Mouse (Mus musculus) heart, postnatal 36 days (tissue): ENCODE data around the gene Sstr2. TPM values are rescaled to one million over a fixed set of nuclear protein-coding genes. Genes with fewer than 3 reads are reported as not detected.

Experiments used
- DNase-seq, 2 experiments: peaks; one replicate each; pipeline ENCODE4 v3.0.0; 2021 to 2022
- intact Hi-C: fragments of 180-260 bp; cut with DNase I; formaldehyde crosslinking; loops from one replicate; pipeline ENCODE4 v1.15.1; 2025
- total RNA-seq, 2 experiments: library from RNA; stranded (reverse); gene quantifications; 2 replicates each; pipeline ENCODE4 v1.2.3; 2021

The Sstr2 gene
- total RNA-seq, 2 experiments from 2014 or later = not detected

DNA sequence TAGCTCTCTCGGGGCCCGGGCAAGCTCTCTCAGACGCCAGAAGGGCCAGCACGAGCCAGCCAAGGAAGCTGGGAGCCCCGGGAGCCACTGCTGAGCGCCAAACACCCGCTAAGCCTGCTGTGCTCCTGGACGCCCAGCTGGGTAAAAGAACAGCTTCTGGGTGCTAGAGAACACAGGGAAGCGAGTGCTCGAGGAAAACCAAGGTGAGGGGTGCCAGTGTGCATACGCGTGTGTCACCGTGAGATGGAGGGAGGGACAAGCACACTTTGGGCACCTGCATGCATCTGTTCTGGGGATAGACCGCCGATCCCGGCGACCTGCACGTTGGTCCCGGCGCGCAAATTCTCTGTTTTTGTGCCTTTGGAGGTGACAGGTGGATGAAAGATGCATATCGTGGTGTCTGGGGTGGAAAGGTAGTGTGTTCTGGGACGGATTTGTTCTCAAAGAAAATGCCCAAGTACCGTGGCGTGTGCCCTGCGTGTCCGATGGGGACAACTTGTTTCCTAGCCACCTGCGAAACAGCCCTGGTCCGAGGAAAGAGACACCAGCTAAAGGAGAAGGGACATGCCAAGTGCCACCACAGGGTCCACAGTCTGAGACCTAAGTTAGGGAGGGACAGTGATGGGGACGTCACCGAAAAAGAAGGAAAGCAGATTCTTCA is 408 bp downstream of the Sstr2 start:
- DNase-seq = no peak
- intact Hi-C loops = loop anchor here (5.0 kb wide), 1 partner anchor 442 kb away; no protein-coding TSS in a partner anchor

DNA sequence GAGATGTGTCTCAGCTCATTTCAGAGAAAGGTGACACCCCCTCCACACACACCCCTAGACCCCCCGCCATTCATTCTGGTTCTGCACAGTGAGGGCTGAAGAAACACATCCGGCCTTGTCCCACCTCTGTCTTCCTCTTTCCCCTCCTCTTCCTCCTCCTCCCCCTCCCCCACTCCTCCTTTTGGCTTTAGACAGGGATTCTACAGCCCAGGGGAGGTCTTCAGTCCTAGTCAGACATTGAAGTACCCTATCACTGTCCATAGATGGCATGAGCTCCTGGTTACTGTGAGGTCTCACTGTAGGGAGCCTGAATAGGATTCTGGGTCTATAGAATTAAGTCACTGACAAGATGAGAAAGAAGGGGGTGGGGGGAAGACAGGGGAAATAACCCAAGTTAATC is 1.9 kb downstream of the Sstr2 start:
- DNase-seq = no peak
- intact Hi-C loops = no loop called here

DNA sequence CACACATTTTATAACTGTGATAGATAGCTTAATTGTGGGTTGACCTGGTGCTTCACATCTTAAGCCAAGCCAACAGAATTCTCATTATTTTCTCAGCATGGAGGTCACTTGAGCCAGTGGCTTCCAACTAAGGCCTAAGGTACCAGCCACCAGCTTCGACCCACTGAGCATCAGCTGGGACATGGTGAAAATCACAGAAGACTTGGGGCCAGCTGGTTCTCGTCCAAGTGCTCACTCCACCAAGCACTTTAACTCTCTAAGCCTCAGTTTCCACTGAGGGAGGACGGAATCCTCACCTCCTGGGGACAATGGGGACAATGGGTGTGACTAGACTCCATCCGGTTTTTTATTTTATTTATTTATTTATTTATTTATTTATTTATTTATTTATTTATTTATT is 2.9 kb downstream of the Sstr2 start:
- intact Hi-C loops = no loop called here
- DNase-seq = no peak

DNA sequence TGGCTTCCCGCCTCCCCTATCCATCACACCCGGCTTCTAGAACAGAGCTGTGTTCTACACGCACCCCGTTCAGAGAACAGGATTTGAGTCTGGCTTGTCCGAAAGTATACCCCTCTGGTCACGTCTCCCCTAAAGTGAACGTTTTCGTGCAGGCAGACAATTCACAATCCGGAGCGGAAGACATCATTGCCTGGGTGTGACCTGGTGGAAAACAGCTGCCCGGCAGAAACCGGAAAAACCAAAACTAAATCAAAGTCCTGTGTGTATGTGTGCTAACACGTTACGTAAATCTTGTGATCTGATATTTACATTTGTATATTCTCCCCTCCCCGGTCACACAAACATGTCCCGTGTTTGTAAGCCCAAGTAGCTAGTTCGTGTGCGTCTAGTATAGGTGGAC is 6.3 kb downstream of the Sstr2 start:
- no peak for DNase-seq
- intact Hi-C loops = no loop called here

DNA sequence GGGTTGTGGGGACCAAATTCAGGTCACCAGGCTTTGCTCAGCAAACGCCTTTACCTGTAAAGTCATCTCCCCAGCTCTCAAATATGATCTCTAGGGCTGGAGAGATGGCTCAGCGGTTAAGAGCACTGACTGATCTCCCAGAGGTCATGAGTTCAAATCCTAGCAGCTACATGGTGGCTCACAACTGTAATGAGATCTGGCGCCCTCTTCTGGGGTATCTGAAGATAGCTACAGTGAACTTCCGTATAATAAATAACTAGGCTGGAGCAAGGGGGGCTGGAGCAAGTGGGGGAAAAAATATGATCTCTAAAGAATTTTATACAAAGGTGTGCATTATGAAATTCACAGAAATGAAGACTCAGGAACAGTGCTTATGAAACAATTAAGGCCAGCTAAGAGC is 8.6 kb downstream of the Sstr2 start:
- no peak for DNase-seq
- intact Hi-C loops = no loop called here

DNA sequence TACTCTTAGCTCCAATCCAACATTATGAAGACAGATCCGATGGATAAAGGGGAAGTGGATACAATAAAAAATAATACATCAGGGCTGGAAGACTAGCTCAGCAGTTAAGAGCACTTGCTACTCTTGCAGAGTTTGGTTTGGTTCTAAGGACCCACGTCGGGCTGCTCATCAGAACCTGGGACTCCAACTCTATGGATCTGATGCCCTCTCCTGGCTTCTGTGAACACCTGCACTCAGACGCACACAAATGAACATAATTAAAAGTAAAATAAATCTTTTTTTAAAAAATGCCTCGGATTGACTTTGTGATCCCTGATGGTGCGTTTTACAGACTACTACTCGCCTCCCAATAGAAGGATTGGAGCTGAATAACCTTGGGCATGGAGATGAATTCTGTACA is 11.5 kb downstream of the Sstr2 start:
- intact Hi-C loops = loop anchor here (2.0 kb wide), 1 partner anchor 334 kb away; no protein-coding TSS in a partner anchor
- DNase-seq = no peak

- DNase-seq = no peak
- intact Hi-C loops = loop anchor here (2.0 kb wide), 1 partner anchor 335 kb away; no protein-coding TSS in a partner anchor
These were observed 12.2 kb downstream of the Sstr2 start for GRCm38 (mm10) chr11:113631302-113631701.

DNA sequence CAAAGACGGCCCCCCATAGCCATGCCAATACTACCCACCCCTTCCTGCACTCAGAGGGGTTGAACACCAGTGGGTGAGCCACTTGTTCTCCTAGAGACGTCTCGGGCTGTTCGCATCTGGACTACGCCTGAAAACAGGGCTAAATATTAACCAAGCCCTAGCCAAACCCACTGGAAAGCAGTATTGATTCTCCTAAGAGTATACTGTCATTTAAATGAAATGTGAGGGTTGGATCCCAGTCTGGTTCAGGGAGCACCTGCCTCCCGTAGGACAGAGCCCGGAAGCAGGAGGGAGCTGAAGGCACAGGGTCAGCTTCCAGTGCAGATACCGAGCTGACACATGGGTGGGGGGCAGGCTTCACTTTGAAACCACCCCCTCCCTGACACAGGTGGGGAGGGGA is 12.7 kb downstream of the Sstr2 start:
- intact Hi-C loops = loop anchor here (2.0 kb wide), 1 partner anchor 335 kb away; no protein-coding TSS in a partner anchor
- DNase-seq = no peak

- intact Hi-C loops = no loop called here
- DNase-seq = no peak
These were observed 13.2 kb downstream of the Sstr2 start for GRCm38 (mm10) chr11:113632303-113632702.

- intact Hi-C loops = no loop called here
These were observed 14.3 kb downstream of the Sstr2 start for GRCm38 (mm10) chr11:113633398-113633797.

DNA sequence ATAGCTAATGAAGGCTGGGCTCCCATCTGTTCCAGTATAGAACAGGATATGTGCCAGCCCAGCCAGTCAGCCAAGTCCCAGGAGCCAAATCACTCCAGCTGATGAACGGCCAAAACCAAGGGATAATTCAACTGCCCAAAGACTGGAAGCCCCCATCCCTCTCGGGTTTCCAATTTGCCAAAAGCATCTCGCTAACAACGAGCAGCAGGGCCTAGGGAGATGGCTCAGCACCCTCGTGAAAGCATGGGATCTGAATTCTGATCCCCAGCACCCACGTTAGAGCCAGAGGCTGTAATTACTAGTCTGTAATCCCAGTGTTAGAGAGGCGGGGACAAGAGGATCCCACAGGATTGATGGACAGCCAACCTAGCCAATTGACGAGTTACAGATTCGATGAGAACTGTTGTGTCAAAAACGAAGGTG is 15.6 kb downstream of the Sstr2 start:
- DNase-seq = no peak

More at GRCm38 (mm10) chr11:113633398-113633797, 14.3 kb downstream of the Sstr2 start:
- no peak for DNase-seq

GRCm38 (mm10) chr11:113638680-113639079 is 19.5 kb downstream of the Sstr2 start:
- no peak for DNase-seq
- intact Hi-C loops = no loop called here

More for the DNA sequence above, 15.6 kb downstream of the Sstr2 start:
- intact Hi-C loops = no loop called here

DNA sequence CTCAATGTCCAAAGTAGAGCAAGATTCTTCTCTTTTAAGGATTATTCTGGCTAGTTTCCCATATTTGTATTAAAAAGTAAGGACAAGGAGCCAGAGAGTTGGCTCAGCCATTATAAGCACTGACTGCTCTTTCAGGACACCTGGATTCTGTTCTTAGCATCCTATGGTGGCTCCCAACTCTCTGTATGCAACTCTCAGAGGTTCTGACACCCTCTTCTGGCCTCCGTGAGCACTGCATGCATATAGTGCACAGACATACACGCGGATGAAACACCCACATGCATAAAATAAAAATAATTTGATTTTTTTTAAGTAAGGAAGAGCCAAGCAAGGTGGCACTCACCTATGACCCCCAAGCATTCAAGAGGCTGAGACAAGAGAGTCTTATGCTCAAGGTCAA is 26.0 kb downstream of the Sstr2 start:
- intact Hi-C loops = no loop called here
- no peak for DNase-seq

GRCm38 (mm10) chr11:113648152-113648551 is 29.0 kb downstream of the Sstr2 start:
- peak; percentile 83 to 88 for DNase-seq
- intact Hi-C loops = loop anchor here (1.0 to 2.0 kb wide), 2 partner anchors 37 to 163 kb away; partner anchors contain the start of genes D11Wsu47e and Fam104a

GRCm38 (mm10) chr11:113648690-113649352 is 29.7 kb downstream of the Sstr2 start, which contains the start of gene Cog1:
Gene Cog1 (plus strand): TSS chr11:113649169.
- peak in 1 of 2 experiments; percentile 25 for DNase-seq
- intact Hi-C loops = loop anchor here (1.0 to 2.0 kb wide), 3 partner anchors 36 to 162 kb away; partner anchors contain the start of genes Cdc42ep4, D11Wsu47e and Fam104a

- intact Hi-C loops = loop anchor here (1.0 to 2.0 kb wide), 2 partner anchors 35 to 102 kb away; partner anchors contain the start of genes Cdc42ep4, D11Wsu47e and Fam104a
- DNase-seq = peak; percentile 71 to 79
These were observed 30.4 kb downstream of the Sstr2 start, which contains the start of gene Slc39a11 for GRCm38 (mm10) chr11:113649353-113650210. Gene Slc39a11 (minus strand): TSS chr11:113650079.

DNA sequence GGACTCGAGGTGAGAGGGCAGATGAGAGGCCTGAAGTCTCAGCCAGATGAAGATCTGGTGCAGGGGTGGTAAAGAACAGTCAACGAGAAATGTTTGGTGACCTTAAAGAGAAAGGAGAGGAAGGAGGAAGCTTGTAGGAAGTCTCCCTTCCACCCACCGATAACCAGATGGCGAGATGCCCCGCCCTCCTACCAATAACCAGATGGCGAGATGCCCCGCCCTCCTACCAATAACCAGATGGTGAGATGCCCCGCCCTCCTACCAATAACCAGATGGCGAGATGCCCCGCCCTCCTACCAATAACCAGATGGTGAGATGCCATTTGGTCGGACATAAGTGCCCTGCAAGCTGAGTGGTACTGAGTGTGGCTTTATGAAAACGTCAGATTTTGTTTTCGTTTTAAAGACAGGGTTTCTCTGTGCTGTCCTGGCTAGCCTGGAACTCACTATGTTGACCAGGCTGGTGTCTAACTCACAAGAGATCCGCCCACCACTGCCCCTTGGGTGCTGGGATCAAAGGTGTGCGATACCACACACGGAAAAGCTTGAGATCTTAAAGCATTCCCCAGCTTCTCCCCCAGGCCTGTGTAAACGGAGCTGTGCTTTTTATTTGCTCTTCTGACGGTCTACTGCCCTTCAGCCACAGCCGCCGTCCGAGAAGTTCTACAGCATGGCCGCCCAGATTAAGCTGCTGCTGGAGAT is 32.2 kb downstream of the Sstr2 start:
- no peak for DNase-seq
- intact Hi-C loops = no loop called here

- intact Hi-C loops = no loop called here
- no peak for DNase-seq
These were observed 32.7 kb downstream of the Sstr2 start for GRCm38 (mm10) chr11:113651907-113652273.

- DNase-seq = no peak
- intact Hi-C loops = no loop called here
These were observed 33.4 kb downstream of the Sstr2 start for GRCm38 (mm10) chr11:113652516-113652915.

DNA sequence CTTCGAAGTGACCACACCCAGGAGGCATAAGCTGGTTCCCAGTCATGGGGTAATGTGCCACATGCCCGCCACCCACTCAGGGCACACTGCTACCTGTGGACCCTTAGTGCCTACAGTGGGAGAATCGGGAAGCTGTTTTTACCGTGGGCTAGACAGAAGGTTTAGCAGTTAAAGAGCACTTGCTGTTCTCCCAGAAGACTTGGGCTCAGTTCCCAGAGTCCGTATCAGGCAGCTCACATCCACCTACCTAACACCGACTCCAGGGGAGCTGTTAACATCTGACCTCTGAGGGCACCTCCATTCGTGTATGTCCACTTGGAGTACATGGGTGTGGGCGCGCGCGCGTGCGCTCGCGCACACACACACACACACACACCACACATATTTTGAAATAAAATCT is 35.0 kb downstream of the Sstr2 start:
- no peak for DNase-seq
- intact Hi-C loops = no loop called here
